Mouse (Mus musculus): ENCODE results near the gene Cmc4.
A peak's percentile ranks its signal among the peaks of the same experiment; 100 is the strongest.

The Cmc4 gene

DNA sequence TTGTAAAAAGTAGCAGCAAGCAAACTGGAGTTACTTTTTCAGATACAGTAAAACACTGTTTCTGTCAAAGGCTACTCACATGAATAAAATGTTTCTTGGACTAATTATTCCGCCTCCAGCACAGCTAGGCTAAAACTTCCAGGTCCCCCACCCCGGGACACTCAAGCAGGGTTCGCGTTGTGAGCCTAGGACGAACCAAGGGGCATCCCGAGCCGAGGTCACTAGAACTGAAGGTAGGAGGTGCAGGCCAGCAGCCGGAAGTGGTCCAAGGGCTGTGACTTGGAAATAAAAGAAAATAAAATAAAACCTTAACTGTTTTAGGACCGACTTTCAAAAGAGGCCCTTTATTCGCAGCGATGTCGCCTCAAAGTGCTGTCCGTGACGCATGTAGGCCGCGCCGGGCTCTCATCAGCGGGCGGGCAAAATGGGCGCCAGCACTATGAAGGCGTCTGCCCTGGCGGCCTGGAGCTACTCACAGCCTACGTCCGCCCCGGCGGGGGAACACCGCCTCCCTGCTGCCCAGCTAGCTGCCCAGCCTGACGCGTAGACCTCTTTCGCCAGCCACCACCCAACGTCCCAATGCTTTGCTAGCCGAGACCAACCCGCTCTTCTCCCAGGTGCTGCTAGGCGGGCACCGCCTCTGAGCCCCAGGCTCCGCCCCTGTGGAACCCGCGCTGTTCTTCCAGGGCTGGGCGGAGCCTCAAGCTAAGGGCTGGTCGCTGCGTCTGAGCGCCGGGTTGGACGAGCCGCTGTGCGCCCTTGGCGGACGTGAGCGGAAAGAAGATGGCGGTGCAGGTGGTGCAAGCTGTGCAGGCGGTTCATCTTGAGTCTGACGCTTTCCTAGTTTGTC lies at the start of gene Cmc4, which contains the start of the genes Mtcp1 and Brcc3:
Gene Cmc4 (minus strand): TSS at position 649 of the 850 bp plus-strand sequence.
Gene Mtcp1 (minus strand): TSS at position 653 of the 850 bp plus-strand sequence.
Gene Brcc3 (plus strand): TSS at position 693 of the 850 bp plus-strand sequence.
- DNase-seq: peak; percentile 85

GRCm38 (mm10) chrX:75454597-75454996 lies 38.2 kb upstream of the Cmc4 start:
- DNase-seq: no peak

GRCm38 (mm10) chrX:75409711-75410110 lies 6.7 kb downstream of the Cmc4 start:
- no peak for DNase-seq

- DNase-seq: no peak
Measured at GRCm38 (mm10) chrX:75403350-75403749, 13.0 kb downstream of the Cmc4 start.

DNA sequence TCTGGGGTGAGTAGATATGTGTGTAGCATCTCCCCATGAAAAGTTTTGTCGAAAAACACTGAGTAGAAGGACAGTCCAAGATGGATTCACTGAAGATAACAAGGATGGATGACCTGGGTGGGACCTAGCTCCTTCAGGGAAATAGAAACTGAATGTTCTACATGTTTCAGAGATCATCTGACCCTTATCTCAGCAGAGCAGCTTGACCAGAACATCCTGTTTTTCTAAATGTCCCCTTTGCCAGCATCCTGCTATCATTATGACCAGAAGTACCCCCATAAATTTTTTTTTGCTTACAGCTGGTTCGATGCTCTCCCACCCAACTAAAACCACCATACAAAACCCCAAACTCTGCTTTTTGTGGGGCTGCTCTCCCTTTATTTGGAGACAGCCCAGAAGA lies 13.7 kb downstream of the Cmc4 start:
- no peak for DNase-seq

DNA sequence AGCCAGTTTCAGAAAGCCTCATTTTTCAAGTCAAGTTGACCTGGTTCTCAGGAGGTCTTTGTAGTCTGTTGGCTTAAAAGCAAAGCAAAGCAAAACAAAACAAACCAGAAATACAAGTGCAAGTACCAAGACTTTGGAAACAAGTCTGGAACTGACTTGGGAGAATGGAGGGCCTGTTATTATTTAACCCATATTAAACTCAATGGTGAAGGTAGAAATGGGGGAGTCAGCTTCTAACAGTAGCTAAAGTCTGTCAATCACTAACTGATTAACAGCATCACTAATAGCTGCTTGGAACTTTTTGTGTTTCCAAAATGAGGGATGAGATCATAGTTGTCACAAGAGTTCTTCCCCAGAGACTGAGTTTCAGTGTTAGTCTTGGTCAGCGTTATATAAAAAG lies 16.9 kb downstream of the Cmc4 start:
- DNase-seq: no peak

DNA sequence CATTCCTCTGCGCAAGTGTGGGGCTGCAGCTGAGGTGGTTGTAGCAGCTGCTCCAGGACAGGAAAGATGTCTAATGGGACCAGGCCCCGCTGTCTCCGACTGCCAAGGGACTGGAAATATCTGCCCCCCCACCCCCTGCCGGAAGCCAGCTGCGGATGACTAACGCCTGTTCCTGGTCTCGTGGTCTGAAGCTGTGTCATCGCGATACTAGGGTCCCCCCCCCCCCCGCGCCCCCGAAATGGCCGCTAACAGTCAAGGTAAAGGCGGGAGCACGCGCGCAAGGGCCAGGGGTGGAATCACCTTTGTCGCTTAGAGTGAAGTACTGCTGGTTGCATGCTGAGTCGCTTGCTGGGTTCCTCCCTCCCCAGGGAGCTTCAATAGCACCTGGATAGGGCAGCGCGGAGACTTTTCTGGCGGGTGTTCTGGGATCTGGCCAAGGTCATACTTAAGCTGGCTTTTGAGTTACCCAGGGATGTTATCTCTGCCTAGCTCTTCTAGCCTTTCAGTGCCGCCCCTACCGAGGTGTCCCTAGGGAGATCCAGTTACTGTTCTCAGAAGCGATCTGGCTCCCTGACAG lies 34.1 kb downstream of the Cmc4 start, which contains the start of the genes Fundc2 and F8:
Gene Fundc2 (plus strand): TSS at position 205 of the 577 bp plus-strand sequence.
Gene F8 (minus strand): TSS at position 421 of the 577 bp plus-strand sequence.
- peak; percentile 58 for DNase-seq

GRCm38 (mm10) chrX:75381699-75382098 lies 34.7 kb downstream of the Cmc4 start:
- DNase-seq: no peak

DNA sequence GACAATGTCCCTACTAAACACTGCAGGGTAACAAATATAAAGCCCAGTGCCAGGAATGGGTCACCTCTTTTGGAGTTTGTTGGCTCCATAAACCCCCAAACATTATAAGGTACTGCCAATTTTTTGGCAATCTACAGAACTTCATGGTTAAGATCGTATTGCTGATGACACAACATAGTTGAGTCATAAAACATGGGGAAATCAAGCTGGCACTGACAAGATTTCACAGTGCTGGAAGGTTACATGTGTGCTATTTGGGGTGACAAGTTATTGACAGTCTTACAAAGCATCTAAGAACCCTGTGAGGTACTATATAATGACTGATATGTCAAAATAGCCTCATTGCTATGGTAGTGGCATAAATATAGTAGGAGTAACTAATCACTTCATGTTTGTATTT lies 35.2 kb downstream of the Cmc4 start:
- DNase-seq: no peak

DNA sequence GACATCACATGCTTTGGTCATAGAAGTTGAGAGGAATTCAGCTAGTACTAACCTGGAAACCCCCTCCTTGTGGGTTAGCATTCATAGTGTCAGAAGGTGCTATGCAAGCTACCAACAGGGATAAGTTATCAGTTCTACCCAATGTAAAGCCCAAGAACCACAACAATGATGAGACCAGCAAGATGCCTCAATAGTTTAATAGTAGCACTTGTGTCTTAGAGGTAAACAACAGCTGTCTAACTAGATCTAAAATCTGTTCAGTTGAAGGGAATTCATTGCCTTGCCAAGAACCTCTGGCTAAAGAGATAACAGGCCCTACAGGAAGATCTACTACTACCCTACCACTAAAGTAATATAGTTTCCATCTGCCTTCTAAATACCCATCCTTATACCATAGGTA lies 39.6 kb downstream of the Cmc4 start:
- no peak for DNase-seq

GRCm38 (mm10) chrX:75372666-75373425 lies 43.5 kb downstream of the Cmc4 start:
- DNase-seq: no peak

GRCm38 (mm10) chrX:75370197-75370596 lies 46.2 kb downstream of the Cmc4 start:
- DNase-seq: no peak
